Mouse (Mus musculus): Measurements from ENCODE around the gene Hes7.

DNA sequence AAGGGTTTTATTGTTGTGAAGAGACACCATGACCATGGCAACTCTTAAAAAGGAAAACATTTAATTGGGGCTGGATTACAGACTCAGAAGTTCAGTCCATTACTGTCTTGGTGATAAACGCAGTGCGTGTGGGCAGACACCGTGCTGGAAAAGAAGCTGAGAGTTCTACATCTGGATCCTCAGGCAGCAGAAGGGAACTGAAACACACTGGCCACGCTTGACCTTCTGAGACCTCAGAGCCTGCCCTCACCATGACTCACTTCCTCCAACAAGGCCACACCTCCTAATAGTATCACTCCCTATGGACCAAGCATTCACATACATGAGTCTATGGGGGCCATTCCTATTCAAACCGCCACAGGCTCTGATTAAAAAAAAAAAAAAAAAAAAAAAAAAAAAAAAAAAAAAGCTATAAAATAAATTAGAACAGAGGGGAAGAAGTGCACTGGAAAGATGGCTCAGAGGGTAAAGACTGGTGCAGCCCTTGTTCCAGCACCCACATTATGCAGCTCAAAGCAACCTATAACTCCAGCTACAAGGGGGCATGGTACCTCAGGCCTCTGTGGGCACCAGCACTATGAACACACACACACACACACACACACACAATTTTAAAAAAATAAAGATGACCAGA, 41.3 kb upstream of the Hes7 start:
- TF ChIP-seq POLR2A (IDR thresholded peaks at IDR 0.05; ENCODE audit: insufficient read depth, low read length), result no peak
- TF ChIP-seq CTCF (IDR thresholded peaks at IDR 0.05; ENCODE audit: low read depth, low read length), result no peak
- no peak for TF ChIP-seq EP300 (IDR thresholded peaks at IDR 0.05; ENCODE audit: insufficient read depth, low read depth, low read length)

Data from ES-Bruce4 (cell line).